Mouse (Mus musculus) liver, embryonic 11.5 days (tissue): Measurements from ENCODE around the gene Kcna1. TPM values are rescaled to one million over a fixed set of nuclear protein-coding genes. Genes with fewer than 3 reads are reported as not detected.
A peak's percentile ranks its signal among the peaks of the same experiment; 100 is the strongest.

ENCODE experiments used
- ATAC-seq: fragments of 200-750 bp; cut with Nextera tagmentation; replicated peaks from 2 replicates; pipeline ENCODE4 v1.8.0; 2017; ENCODE audit warnings: moderate number of reproducible peaks, mild to moderate bottlenecking, moderate TSS enrichment, moderate library complexity; ENCODE audit not compliant: low FRiP score
- DNase-seq: peaks from one replicate; pipeline ENCODE4 v3.0.0-alpha.2; 2017; ENCODE audit warnings: low spot score
- H3K27ac ChIP-seq: fragments of 300-500 bp; sonication (generic); 2 replicates; pipeline ENCODE4 v1.5.1; 2014; ENCODE audit warnings: mild to moderate bottlenecking, low read depth, low read length, control low read depth
- H3K27me3 ChIP-seq: fragments of 300-500 bp; sonication (generic); replicated peaks from 2 replicates; pipeline ENCODE4 v1.6.1; 2014; ENCODE audit warnings: low read length, mixed read lengths; ENCODE audit not compliant: control insufficient read depth, insufficient read depth
- H3K36me3 ChIP-seq: fragments of 300-500 bp; sonication (generic); 2 replicates; pipeline ENCODE4 v1.6.1; 2014; ENCODE audit warnings: mild to moderate bottlenecking, low read length, moderate library complexity, mixed read lengths; ENCODE audit not compliant: control insufficient read depth, insufficient read depth
- H3K4me1 ChIP-seq: fragments of 300-500 bp; sonication (generic); replicated peaks from 2 replicates; pipeline ENCODE4 v1.6.1; 2014; ENCODE audit warnings: low read length, mixed read lengths; ENCODE audit not compliant: control insufficient read depth, insufficient read depth
- H3K4me2 ChIP-seq: fragments of 300-500 bp; sonication (generic); 2 replicates; pipeline ENCODE4 v1.6.1; 2014; ENCODE audit warnings: mild to moderate bottlenecking, control low read depth, moderate library complexity
- H3K4me3 ChIP-seq: fragments of 300-500 bp; sonication (generic); 2 replicates; pipeline ENCODE4 v1.5.1; 2014; ENCODE audit warnings: low read depth, low read length, control low read depth
- H3K9ac ChIP-seq: fragments of 300-500 bp; sonication (generic); 2 replicates; pipeline ENCODE4 v1.6.1; 2014; ENCODE audit warnings: low read depth, low read length, control low read depth
- H3K9me3 ChIP-seq: fragments of 300-500 bp; sonication (generic); 2 replicates; pipeline ENCODE4 v1.6.1; 2016; ENCODE audit warnings: low read length, inconsistent platforms, mixed read lengths; ENCODE audit not compliant: control insufficient read depth
- WGBS: fragments of 180-500 bp; shearing (Covaris S2); extraction: QIAGEN DNeasy Blood & Tissue Kit; methylation state at CpG from one replicate; pipeline ENCODE4 v1.1.7; 2014; 5-methylcytosine and 5-hydroxymethylcytosine counted together
- polyA plus RNA-seq: library from polyadenylated mRNA; unstranded; fragments of >200 nt; fragmentation: Nextera tagmentation; extraction: Ambion mirVana; gene quantifications from 2 replicates; pipeline ENCODE4 v1.2.1, GENCODE M21; 2014

The Kcna1 gene
- polyA plus RNA-seq, 1 experiment from 2014 or later: 0.15 TPM

GRCm38 (mm10) chr6:126645644-126646358 lies 383 bp downstream of the Kcna1 start:
- H3K9me3 ChIP-seq: no peaks in the 10 kb centered on the region
- no peaks in the 10 kb centered on the region for H3K36me3 ChIP-seq
- ATAC-seq: no peak; the same call in 1 of the 2 replicates
- H3K27ac ChIP-seq: no peak overlapping the region
- DNase-seq: peak; percentile 43
- 4% methylated on average over 27 of the region's 27 CpGs for WGBS
- no peak overlapping the region for H3K9ac ChIP-seq
- peak overlapping the region; percentile 60 for H3K4me2 ChIP-seq
- 0 out of 2 replicates have a peak, but pooled peaks cover 3% of the 10 kb centered on the region for H3K4me1 ChIP-seq
- peaks cover 68% of the 10 kb centered on the region for H3K27me3 ChIP-seq
- peak overlapping the region; percentile 36 for H3K4me3 ChIP-seq

GRCm38 (mm10) chr6:126645044-126645541 lies 1.1 kb downstream of the Kcna1 start:
- peaks cover 72% of the 10 kb centered on the region for H3K27me3 ChIP-seq
- no peak overlapping the region for H3K27ac ChIP-seq
- H3K4me3 ChIP-seq: peak overlapping the region; percentile 36
- peak overlapping the region; percentile 60 for H3K4me2 ChIP-seq
- no peaks in the 10 kb centered on the region for H3K9me3 ChIP-seq
- ATAC-seq (no peak), DNase-seq (peak; percentile 31)
- under 1% methylated on average over 24 of the region's 24 CpGs for WGBS
- H3K36me3 ChIP-seq: no peaks in the 10 kb centered on the region
- H3K4me1 ChIP-seq: 0 out of 2 replicates have a peak, but pooled peaks cover 3% of the 10 kb centered on the region
- no peak overlapping the region for H3K9ac ChIP-seq

GRCm38 (mm10) chr6:126644181-126645043 lies 1.8 kb downstream of the Kcna1 start:
- peak overlapping the region; percentile 60 for H3K4me2 ChIP-seq
- peak overlapping the region; percentile 36 for H3K4me3 ChIP-seq
- no peaks in the 10 kb centered on the region for H3K9me3 ChIP-seq
- H3K4me1 ChIP-seq: 0 out of 2 replicates have a peak, but pooled peaks cover 3% of the 10 kb centered on the region
- no peak overlapping the region for H3K27ac ChIP-seq
- H3K27me3 ChIP-seq: peaks cover 72% of the 10 kb centered on the region
- H3K9ac ChIP-seq: no peak overlapping the region
- no peaks in the 10 kb centered on the region for H3K36me3 ChIP-seq
- ATAC-seq: no peak
- DNase-seq: peak; percentile 40
- 1% methylated on average over 64 of the region's 66 CpGs for WGBS

- Histone ChIP-seq H3K4me1 (0 out of 2 replicates have a peak, but pooled peaks cover 3% of the 10 kb centered on the region), H3K4me3 (peak overlapping the region; percentile 36), H3K27me3 (peaks cover 74% of the 10 kb centered on the region), H3K36me3 (no peaks in the 10 kb centered on the region), H3K27ac (no peak overlapping the region), H3K9ac (no peak overlapping the region), H3K9me3 (no peaks in the 10 kb centered on the region), H3K4me2 (peak overlapping the region; percentile 60)
- WGBS: 4% methylated on average over 25 of the region's 25 CpGs
- DNase-seq (no peak), ATAC-seq (no peak)
These were observed 2.7 kb downstream of the Kcna1 start for GRCm38 (mm10) chr6:126643341-126644055.

- no peak overlapping the region for H3K27ac ChIP-seq
- peak overlapping the region; percentile 60 for H3K4me2 ChIP-seq
- peaks cover 74% of the 10 kb centered on the region for H3K27me3 ChIP-seq
- H3K36me3 ChIP-seq: no peaks in the 10 kb centered on the region
- H3K9ac ChIP-seq: no peak overlapping the region
- WGBS: 3% methylated on average over 36 of the region's 36 CpGs
- no peaks in the 10 kb centered on the region for H3K9me3 ChIP-seq
- 0 out of 2 replicates have a peak, but pooled peaks cover 3% of the 10 kb centered on the region for H3K4me1 ChIP-seq
- DNase-seq (peak; percentile 34), ATAC-seq (no peak)
- H3K4me3 ChIP-seq: peak overlapping the region; percentile 36
These were observed 3.3 kb downstream of the Kcna1 start for GRCm38 (mm10) chr6:126642856-126643321.

GRCm38 (mm10) chr6:126628451-126628850 lies 17.7 kb downstream of the Kcna1 start:
- WGBS: 82% methylated on average over 7 of the region's 7 CpGs
- Histone ChIP-seq H3K4me3 (no peak overlapping the region), H3K4me1 (no peaks in the 10 kb centered on the region), H3K36me3 (no peaks in the 10 kb centered on the region), H3K27ac (no peak overlapping the region), H3K4me2 (no peak overlapping the region), H3K9ac (no peak overlapping the region), H3K27me3 (no peaks in the 10 kb centered on the region), H3K9me3 (no peaks in the 10 kb centered on the region)
- ATAC-seq: no peak
- DNase-seq: no peak

GRCm38 (mm10) chr6:126618455-126618854 lies 27.7 kb downstream of the Kcna1 start:
- WGBS: 79% methylated on average over 4 of the region's 4 CpGs
- DNase-seq (no peak), ATAC-seq (no peak)

GRCm38 (mm10) chr6:126610746-126611145 lies 35.4 kb downstream of the Kcna1 start:
- Histone ChIP-seq H3K27ac (no peak overlapping the region), H3K4me1 (no peaks in the 10 kb centered on the region), H3K4me2 (no peak overlapping the region), H3K9me3 (no peaks in the 10 kb centered on the region), H3K4me3 (no peak overlapping the region), H3K36me3 (no peaks in the 10 kb centered on the region), H3K9ac (no peak overlapping the region), H3K27me3 (no peaks in the 10 kb centered on the region)
- no peak for DNase-seq
- 77% methylated on average over 4 of the region's 4 CpGs for WGBS
- ATAC-seq: no peak

More at GRCm38 (mm10) chr6:126618455-126618854, 27.7 kb downstream of the Kcna1 start:
- no peak overlapping the region for H3K4me2 ChIP-seq
- no peaks in the 10 kb centered on the region for H3K9me3 ChIP-seq
- no peak overlapping the region for H3K27ac ChIP-seq
- H3K36me3 ChIP-seq: no peaks in the 10 kb centered on the region
- H3K4me1 ChIP-seq: no peaks in the 10 kb centered on the region
- no peaks in the 10 kb centered on the region for H3K27me3 ChIP-seq
- H3K4me3 ChIP-seq: no peak overlapping the region
- no peak overlapping the region for H3K9ac ChIP-seq
